Mouse (Mus musculus) liver, embryonic 14.5 days (tissue): ENCODE results near the gene Bend4.

ENCODE experiments used
- CTCF ChIP-seq: IDR thresholded peaks from 2 replicates; pipeline ENCODE4 v1.5.1; 2016; ENCODE audit warnings: antibody characterized with exemption, low read depth, control low read depth
- EP300 ChIP-seq: IDR thresholded peaks from 2 replicates; pipeline ENCODE4 v1.6.1; 2016; ENCODE audit warnings: antibody characterized with exemption, low read depth

GRCm38 (mm10) chr5:67411475-67411874, 16.6 kb downstream of the Bend4 start:
- no peak for TF ChIP-seq CTCF
- TF ChIP-seq EP300: no peak
